Mouse (Mus musculus): Measurements from ENCODE around the gene Ccdc174. TPM values are rescaled to one million over a fixed set of nuclear protein-coding genes. Genes with fewer than 3 reads are reported as not detected.
"Not testable (repeated sequence)": the region's sequence is repeated elsewhere in the genome, so short reads cannot be mapped to it uniquely, and the experiment has no call there.

Gene Ccdc174
- 10 to 100 TPM; 22.8 to 31.0 (median 24.2) TPM for total RNA-seq (2022)

DNA sequence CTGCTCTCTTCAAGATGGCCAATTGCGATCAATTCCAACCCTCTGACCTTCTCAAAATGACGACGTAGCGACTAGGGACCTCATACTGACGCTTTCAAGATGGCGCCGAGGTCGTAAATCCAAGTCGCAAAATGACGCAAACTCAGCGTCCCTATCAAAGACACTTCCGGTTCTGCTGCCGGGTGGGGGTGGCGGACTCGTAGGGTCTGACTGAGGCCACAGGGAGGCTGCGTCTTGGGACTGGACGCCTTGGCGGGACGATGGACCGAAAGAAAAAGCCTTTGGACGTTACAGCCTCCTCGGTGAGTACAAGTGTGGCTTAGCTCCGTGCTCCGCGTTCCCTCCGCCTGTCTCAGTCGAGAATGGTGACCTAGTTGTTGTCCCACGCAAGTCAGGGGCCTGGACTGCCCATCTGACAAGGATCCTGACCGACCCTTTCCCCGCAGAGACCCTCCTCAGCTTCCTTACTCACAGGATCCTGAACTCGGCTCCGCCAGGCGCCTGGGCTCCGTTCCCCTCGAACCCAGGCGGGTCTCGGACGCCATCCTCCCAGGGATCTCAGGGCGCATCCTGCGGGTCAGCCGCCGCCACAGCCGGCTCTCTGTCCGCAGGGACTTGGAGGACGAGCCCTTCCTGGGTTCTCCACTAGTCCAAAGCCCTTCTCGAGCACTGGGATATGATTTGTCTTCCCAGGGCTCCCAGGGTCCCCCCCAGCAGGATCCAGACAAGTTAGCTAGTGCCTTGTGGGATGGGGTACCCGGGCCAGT lies at the start of gene Ccdc174:
Gene Ccdc174 (plus strand): TSS at position 169 of the 767 bp plus-strand sequence.
- peak; percentile 94 to 95 for DNase-seq (ENCODE audit: low spot score in 2 of 2)

DNA sequence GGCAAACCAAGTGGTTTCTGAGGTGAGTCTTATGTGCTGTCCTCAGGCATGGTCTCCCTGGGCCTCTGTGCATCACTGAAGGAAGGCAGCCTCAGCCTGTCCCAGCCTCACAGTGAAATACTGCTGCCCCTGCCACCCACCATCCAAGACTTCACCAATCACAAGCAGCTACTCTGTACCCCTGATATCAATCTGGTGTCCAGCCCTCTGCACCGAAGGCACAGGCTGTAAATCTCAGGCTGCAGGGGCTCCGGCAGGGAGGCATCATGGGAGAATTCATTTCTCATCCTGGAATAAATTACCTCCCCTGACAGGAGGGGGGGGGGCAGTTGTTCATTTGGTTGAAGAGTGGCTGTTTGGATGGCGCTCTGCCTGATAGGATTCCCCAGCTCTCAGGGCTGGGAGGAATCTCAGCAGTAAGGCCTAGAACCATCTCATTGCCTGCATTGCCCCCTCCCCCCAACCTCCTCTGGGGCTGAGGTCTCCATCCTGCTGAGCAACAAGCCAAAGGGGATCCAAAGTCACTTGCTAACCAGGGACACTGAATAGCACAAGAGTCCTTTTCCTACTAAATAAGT lies 44.9 kb upstream of the Ccdc174 start:
- no peak for DNase-seq (ENCODE audit: low spot score in 2 of 2)

DNA sequence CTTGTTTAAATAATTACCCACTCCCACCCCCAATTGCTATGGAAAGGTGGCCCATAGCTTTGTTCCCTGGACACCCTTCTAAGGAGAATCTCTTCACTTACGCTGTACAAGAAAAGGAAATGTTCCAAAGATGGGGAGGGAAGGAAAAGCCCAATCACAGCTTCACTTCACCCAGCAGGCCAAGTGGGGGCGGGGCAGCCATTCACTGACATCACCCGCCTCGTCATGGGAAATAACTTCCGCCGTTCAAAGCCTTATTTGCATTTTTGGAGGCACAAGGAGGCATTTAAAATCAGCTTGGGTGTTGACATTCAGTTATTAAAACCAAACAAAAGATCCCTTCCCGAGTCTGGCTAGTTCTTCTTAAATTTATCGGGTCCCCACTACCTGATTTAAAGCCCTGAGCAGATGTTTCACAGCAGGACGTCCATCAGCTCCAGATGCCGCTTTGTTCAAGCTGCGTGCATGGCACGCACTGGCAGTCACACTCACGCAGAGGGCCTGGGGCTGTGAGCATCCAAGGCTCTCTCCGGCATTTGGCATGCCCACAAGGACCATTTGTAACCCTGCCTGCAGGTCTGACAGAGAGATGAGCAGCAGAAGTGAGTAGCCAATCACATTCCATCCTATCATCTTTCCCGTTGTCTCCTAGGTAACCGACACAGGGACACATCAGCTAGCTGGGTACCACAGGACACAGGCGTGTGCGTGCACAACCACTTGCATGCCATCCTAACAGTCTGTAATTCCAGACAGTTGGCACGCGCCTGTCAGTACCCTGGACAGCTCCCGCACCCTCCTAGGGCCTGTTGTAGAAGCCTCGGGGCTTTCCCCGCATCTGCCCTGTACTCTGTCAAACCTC lies 38.6 kb upstream of the Ccdc174 start:
- peak; percentile 53 to 58 for DNase-seq (ENCODE audit: low spot score in 2 of 2)

DNA sequence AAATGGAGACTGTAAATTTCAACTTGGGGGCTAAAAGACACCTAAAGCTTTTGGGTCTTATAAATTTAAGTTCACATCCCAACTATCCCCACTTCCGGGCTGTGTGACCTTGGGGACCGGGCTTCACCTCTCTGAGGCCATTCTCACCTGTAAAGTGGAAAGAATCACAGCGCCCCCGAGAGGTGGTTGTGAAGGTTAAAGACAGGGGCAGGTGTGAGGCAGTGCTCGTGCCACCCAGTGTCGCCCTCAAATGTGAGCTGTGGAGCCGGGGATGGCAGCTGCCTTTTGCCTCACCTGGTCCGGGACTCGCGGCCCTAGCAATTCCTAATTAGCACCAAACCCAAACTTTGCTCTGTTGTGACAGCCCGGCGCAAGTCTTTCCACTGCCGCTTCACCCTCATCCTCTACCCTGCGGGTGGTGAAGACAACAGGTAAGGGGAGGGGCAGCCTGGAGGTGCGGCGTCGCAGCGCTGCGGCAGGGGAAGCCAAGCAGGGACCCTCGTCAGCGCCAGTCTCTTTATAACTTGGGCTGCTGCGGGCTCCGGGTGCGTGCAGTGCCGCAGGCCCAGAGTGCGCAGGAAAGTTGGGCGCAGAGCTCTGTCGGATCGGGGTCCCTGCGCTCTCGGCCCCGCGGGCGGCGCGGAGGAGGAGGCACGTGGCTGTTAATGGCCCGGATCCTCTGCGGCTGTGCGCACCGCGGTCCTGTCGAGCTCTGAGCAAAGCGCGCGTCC lies 34.8 kb upstream of the Ccdc174 start:
- DNase-seq (ENCODE audit: low spot score in 2 of 2) = no peak

DNA sequence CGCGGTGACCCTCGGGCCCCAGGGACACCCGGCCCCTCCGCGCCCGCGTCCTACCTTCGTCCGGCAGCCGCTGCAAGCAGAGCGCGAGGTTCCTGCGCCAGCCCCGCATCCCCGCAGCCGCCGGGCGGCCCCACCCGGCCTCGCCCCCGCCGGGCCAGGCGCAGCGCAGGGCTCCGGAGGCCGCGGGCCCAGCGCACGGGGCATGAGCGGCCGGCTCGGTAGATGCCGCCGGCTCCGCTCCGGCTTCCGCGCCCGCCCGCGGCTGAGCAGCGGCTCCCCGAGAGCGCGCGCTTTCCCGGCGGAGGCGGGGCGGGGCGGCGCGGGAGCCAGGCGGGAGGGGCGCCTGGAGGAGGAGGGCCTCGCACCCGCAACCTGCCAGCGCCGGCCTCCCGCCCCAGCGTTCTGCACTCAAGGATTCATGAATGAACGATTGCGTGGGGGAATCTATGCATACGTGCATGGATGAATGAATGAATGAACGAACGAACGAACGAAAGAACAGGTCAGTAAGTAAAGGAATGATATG lies 34.2 kb upstream of the Ccdc174 start:
- DNase-seq (ENCODE audit: low spot score in 2 of 2) = no peak

DNA sequence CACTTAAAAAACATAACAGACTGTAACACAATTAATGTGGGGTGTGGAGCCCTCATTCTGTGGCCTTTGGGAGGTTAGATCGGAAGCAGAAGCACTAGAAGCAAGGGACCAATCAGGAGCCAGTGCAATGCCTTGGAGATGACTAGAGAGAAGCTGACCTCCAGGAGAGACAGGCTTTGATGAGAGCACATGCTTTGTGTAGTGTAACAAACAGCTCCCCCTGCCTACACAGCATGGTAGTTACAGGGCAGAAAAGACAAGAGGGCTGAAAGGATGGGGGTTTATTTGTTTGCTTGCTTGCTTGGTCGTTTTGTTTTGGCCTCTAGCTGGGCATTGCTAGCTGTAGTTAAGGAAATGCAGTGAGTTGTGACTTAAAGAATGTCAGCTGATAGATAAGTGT lies 25.3 kb upstream of the Ccdc174 start:
- no peak for DNase-seq (ENCODE audit: low spot score in 2 of 2)

DNA sequence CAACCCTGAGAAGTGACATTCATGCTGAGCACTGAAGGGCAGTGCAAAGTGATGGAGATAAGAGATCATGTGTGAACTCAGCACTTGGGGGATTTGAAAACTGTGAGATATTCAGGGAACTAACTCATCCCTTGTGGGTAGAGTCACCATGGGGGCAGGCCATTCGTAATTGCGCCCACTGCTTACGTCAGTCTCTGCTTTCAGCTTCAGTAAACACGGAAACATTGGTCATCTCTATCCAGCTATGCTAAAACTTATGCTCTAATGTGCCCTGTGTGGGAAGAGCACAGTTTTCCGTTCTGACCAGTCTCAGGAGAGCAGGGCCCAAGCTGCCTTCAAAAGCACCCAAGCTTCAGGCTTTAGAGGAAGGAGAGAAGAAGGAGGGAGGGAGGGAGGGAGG lies 19.5 kb upstream of the Ccdc174 start:
- no peak for DNase-seq (ENCODE audit: low spot score in 2 of 2)

DNA sequence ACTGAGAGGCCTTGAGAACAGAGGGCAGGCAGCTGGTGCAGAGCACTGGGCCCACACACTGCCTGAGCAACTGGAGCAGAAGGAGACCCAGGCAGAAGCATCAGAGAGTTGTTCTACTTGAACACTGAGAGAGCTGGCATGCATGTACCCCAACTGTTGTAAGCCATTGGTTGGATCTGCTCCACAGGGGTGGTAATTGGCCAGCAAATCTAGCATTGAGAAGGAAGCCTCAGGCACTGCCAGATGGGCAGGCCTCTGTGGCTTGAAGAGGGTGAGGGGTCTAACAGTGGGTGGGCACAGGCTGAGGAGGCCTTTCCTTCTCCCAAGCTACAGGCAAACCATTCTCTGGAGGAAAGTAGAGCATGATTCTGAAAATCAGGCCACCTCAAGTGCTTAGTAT lies 15.0 kb upstream of the Ccdc174 start:
- no peak for DNase-seq (ENCODE audit: low spot score in 2 of 2)

DNA sequence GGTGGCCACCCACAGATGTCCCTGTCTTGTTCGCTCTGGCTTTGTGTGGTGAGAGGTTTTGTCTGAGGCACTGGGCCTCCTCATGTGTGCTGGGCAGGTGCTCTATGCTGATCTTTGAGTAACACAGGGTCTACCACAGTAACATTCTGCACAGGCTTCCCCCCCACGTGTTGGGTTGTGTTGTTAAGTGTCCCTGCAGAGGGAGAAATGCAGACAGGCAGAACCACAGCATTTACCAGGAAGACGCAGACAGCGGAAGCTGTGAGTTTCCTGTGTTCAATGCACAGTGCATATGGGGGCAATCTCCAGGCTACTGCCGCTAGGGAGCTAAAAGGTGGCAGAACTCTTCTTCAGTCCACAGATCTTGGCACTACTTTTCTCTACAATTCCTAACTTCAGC lies 13.3 kb upstream of the Ccdc174 start:
- no peak for DNase-seq (ENCODE audit: low spot score in 2 of 2)

DNA sequence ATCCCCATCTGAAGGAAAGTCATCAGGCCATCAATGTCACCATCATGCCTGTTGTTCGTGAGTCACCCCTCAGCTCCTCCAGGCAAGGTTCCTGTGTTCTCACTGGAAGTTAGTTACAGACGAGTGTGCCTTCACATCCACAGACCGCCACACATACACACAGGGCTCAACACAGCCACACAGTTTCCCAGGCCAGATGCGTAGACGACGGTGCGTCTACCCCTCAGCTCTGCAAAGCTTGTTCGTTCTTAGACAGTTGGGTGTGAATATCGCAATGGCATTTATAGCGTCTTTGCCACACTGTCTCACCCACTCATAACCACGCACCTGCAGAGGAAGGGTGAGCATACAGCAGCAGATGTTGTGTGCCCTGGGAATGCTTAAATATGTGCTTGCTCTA lies 12.3 kb upstream of the Ccdc174 start:
- DNase-seq (ENCODE audit: low spot score in 2 of 2) = peak in 1 of 2 experiments; percentile 12

DNA sequence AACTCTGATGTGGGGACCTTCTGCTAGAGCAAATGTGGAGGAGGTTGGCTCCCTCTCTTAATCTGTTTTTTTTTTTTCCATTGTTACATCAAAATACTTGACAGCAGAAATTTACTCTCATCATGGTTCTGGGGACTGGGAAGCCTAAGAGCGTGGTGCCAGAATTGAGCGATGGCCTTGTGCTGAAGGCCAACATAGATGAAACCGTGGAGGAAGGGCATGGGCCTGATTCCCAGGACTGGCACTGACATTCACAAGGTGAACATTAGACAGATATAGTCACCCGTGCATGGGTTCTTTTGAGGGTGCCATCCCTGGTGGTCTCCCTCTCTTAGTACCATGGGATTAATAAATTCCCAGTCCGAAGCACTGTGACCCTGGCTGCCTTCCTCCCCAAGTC lies 9.8 kb upstream of the Ccdc174 start:
- DNase-seq (ENCODE audit: low spot score in 2 of 2) = no peak

DNA sequence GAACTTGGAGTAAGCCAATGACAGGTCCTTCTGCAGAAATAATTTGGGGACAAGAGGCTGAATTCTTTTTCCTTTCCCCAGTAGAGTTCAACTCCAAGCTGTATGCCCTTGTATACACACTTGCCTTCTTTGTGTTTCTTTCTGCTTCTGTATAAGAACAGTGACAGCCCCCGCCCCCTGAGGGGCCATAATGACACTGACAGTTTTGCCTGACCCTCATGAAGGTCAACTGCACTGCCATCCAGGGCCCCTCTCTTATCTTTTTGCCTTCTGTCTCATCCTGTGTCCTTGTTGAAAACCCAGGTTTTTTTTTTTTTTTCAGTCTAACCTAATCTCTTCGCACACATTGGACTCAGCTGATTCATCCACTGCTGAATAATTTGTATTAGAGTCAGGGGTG lies 5.1 kb upstream of the Ccdc174 start:
- no peak for DNase-seq (ENCODE audit: low spot score in 2 of 2)

DNA sequence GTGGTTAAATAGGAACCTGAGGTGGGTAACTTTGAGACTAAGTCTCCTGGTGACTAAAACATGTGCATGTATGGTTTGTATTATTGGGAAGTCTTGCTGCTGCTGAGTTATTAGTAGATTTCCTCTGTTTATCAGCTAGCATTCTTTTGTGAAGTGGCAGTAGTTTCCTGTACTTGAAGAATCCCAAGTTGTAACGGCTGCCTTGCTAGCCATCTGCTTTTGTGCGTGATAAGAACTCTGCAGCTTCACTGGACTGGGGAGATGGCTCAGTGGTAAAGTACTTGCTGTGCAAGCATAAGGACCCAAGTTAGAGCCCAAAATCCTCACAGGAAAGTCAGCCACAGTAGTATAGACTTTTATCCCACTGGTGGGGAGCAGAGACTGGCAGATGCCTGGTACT lies 6.0 kb downstream of the Ccdc174 start:
- no peak for DNase-seq (ENCODE audit: low spot score in 2 of 2)

DNA sequence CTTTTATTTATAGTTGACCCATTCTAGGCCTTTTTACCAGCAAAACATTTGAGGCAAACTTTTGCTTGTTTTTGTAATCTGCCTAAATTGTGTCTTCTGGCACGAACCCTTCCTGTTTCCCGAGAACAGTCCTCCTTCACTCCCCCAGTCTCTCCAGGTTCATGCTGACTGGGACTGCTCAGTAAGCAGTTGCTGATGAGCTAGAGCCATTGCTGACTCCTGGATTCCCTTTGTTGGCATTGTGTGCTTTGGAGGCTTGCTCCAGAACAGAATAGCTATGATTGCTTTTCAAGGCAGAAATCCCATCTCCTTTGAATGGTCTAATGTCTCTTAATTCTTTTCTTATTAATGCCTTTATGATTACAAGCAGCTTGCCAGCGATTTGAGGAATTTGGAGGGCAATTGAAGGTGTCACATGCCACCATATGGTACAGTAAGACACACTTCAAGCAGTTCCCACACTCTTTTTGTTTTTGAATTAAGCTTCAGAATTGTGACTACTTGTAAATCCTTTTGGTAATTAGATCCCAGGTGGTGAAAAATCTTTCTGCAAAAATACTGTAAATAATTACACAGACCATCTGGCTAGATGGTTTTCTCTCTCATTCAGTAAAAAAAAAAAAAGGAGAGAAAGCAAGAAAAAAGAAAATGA lies 11.5 kb downstream of the Ccdc174 start:
- no peak for DNase-seq (ENCODE audit: low spot score in 2 of 2)

DNA sequence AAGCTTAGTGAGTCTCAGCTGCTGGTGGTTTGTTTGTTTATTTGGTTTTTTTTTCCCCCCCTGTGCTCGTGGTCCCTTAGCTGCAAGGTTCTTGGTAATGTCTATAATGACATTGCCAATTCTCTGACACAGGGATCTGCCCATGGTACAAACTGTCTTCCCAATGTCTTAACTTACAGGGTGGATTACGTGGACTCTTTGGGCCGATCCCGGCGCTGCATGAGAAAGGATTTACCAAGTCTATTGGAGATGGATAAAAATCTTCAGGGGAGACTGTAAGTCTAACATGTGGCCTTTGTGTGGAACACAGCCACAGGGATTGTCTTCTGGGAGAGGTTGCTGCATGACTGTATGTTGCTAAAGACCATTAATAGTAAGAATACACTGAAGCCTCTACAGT lies 12.8 kb downstream of the Ccdc174 start:
- no peak for DNase-seq (ENCODE audit: low spot score in 2 of 2)

DNA sequence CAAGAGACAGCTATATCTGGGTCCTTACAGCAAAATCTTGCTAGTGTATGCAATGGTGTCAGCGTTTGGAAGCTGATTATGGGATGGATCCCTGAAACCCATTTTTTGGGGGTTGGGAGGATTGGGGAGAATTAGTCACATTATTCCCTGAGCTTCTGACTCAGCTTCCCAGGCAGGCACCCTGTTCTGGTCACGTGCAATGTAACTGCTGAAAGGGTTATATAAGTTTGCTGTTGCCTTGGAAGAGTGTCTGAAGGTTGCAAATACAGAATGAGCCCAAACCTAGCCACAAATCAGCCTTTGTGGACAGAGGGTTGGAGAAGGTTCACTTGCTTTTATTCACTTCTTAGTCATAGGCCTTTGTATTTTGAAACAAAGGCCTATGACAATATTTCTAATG lies 13.9 kb downstream of the Ccdc174 start:
- no peak for DNase-seq (ENCODE audit: low spot score in 2 of 2)

DNA sequence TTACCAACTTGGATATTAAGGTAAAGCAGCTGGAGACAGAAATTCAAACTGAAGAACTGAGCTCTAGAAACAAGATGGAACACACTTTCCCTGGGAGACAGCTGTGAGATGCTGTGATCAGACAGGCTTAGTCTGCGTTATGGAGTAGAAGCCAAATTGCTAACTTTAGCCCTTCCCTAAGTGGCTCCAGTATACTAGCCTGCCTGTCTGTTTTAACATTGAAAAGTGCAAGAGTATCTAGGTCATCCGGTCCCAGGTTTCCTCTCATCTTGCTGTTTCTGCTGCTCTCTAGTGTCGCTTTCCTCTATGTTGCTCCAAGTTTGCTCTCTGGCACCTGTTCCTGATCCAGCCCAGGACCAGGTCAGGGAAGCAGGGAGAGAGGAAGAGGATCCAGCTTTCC lies 18.9 kb downstream of the Ccdc174 start:
- DNase-seq (ENCODE audit: low spot score in 2 of 2) = no peak

DNA sequence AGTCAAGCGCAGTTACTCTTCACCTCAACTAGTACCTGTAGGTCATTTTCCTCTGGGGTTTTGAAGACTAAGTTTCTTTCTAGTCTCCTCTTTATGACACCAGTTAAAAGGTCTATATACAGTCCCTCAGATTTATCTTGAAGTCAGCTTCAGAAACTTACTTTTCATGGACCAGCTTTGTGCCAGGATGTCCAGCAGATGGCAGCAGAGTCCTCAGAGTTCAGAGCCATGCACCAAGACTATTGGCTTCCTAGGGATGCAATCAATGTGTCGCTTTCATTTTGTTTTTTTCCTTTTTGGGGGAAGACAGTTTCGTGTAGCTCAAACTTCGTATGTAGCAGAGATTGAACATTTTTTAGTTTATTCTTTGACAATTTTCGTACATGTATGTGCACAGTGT lies 23.7 kb downstream of the Ccdc174 start:
- DNase-seq (ENCODE audit: low spot score in 2 of 2) = peak; percentile 39 to 79

DNA sequence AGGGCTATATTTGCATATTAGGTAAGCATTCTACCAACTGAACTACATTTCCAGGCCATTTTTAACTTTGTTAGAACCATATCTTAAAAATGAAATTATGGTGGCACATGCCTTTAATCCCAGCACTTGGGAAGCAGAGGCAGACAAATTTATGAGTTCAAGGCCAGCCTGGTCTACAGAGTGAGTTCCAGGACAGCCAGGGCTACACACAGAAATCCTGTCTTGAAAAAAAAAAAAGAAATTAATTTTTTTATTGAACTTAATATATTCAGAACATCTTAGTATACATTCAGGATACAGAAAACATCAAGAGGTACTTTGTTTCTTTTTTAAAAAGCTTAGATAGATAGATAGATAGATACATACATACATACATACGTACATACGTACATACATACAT lies 24.7 kb downstream of the Ccdc174 start, which contains the start of gene 4930590J08Rik:
Gene 4930590J08Rik (plus strand): TSS at position 301 of the 400 bp plus-strand sequence.
- DNase-seq (ENCODE audit: low spot score in 2 of 2) = not testable (repeated sequence)

DNA sequence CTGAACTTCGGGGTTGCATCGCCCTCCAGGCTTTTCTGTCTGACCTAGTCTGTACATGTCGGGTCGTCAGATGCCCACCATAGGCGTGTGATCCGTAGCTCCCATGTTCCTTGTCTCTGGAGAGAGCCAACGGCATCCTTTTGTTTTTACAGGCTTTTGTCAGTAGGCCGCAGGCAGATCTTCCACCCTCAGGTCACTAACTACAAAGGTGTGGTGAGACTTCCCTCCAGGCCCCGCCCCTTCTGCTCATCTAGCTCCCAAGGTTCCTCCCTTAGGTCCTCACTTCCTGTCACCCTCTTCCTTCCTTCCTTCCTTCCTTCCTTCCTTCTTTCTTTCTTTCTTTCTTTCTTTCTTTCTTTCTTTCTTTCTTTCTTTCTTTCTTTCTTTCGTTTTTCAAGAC lies 36.2 kb downstream of the Ccdc174 start:
- DNase-seq (ENCODE audit: low spot score in 2 of 2) = no peak

DNA sequence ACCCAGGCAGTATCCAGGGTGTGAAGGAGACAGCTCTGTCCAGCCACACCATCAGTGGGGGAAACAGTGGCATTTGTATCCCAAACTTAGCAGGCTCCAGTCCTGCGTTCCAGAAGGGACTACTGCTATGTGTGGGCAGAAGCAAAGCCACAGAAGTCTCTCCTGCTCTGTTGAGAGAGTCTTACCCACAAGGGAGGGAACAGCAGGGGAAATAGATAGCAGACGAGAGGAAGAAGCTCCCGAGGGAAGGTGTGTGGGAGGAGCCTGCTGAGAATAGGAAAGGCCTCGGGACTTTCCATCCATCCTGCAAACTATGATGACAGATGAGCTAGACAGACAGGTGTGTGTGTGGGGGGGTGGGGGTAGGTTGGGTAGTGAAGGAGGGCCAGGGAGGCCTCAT lies 39.4 kb downstream of the Ccdc174 start:
- DNase-seq (ENCODE audit: low spot score in 2 of 2) = peak; percentile 44 to 47

Measured in layer of hippocampus, adult 8-10 months (tissue).